Mouse (Mus musculus): ENCODE data around the gene Prl2c3. TPM values are rescaled to one million over a fixed set of nuclear protein-coding genes. Genes with fewer than 3 reads are reported as not detected.

Prl2c3 gene
- polyA plus RNA-seq, 1 experiment from 2014 or later: not detected

Other genes with a start within 250 kb of the Prl2c3 start
- 7.4 and 7.5 TPM in 2 replicates for gene Ero1lb, start 234.2 kb downstream of the Prl2c3 start, polyA plus RNA-seq (2016; fragmentation: Nextera tagmentation; extraction: Ambion mirVana)
- not detected in 2 replicates for gene Prl2c2, start 205.3 kb upstream of the Prl2c3 start, polyA plus RNA-seq (2016; fragmentation: Nextera tagmentation; extraction: Ambion mirVana)

Data from embryonic facial prominence, embryonic 10.5 days (tissue).